Mouse (Mus musculus): ENCODE results near the gene Mrpl54.

- TF ChIP-seq CTCF (conservative IDR thresholded peaks at IDR 0.05; ENCODE audit: low read length), result no peak
- TF ChIP-seq POU5F1 (IDR thresholded peaks at IDR 0.05; ENCODE audit: borderline replicate concordance, low read length), result no peak
- TF ChIP-seq NANOG (IDR thresholded peaks at IDR 0.05; ENCODE audit: borderline replicate concordance, low read length), result no peak
Observed at GRCm38 (mm10) chr10:81236471-81237268, 30.1 kb downstream of the Mrpl54 start.
